Mouse (Mus musculus) C2C12 (cell line): ENCODE measurements around the gene Mboat1.

ENCODE experiments used
- CTCF ChIP-seq: IDR thresholded peaks from one replicate; pipeline ENCODE4 v1.5.1; 2011; ENCODE audit not compliant: control insufficient read depth, insufficient read depth, insufficient read length
- MYOD1 ChIP-seq: IDR thresholded peaks from one replicate; pipeline ENCODE4 v1.6.1; 2011; ENCODE audit warnings: low read depth; ENCODE audit not compliant: control insufficient read depth, insufficient read length

DNA sequence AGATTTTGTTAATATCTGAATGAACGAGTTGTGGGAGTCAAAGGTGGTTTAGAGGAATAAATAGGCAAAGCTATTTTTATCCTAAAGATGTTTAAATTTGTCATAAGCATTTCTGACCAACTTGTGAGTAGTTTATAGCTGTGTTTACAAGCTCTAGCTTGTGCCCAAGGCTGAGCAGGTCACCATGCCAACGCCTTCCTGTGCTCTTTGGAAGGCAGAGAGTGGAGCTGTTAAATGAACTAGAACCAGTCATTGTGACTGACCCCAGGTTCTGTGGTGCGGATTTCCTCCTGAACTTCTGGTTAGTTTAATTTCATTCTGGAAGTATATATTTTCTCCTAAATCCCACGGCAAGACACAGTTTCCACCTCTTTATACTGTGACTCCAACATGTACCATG lies 23.3 kb downstream of the Mboat1 start:
- no peak for TF ChIP-seq CTCF
- TF ChIP-seq MYOD1 = no peak
